Mouse (Mus musculus): ENCODE results near the gene Mov10l1. TPM values are rescaled to one million over a fixed set of nuclear protein-coding genes. Genes with fewer than 3 reads are reported as not detected.
A peak's percentile ranks its signal among the peaks of the same experiment; 100 is the strongest.

Gene Mov10l1
- polyA plus RNA-seq, 1 experiment from 2014 or later: not detected

GRCm38 (mm10) chr15:89074613-89075477, 92.1 kb downstream of the Mov10l1 start, which contains the start of gene Trabd:
Trabd (plus strand) TSS chr15:89075124.
- Histone ChIP-seq H3K9ac (ENCODE audit: low read length) (peak within 1 kb of the TSS; percentile 86), H3K4me2 (ENCODE audit: low read depth) (peak within 1 kb of the TSS; percentile 92), H3K36me3 (ENCODE audit: control insufficient read depth, insufficient read depth, low read length) (no peaks in the 10 kb centered on the region), H3K27ac (ENCODE audit: low read depth, low read length) (peak within 1 kb of the TSS; percentile 82), H3K4me1 (ENCODE audit: control insufficient read depth, insufficient read depth, low read length) (peaks cover 23% of the 10 kb centered on the region), H3K4me3 (ENCODE audit: low read depth, low read length) (peak within 1 kb of the TSS; percentile 88), H3K9me3 (ENCODE audit: control insufficient read depth, low read length) (no peaks in the 10 kb centered on the region), H3K27me3 (ENCODE audit: control insufficient read depth, insufficient read depth, low read length) (no peaks in the 10 kb centered on the region)
- WGBS: 32% methylated on average over 11 of the region's 11 CpGs
- no peak; the same call in 1 of the 2 replicates for ATAC-seq (ENCODE audit: insufficient read depth, low FRiP score, low TSS enrichment)
- no peak for DNase-seq (ENCODE audit: low spot score)

DNA sequence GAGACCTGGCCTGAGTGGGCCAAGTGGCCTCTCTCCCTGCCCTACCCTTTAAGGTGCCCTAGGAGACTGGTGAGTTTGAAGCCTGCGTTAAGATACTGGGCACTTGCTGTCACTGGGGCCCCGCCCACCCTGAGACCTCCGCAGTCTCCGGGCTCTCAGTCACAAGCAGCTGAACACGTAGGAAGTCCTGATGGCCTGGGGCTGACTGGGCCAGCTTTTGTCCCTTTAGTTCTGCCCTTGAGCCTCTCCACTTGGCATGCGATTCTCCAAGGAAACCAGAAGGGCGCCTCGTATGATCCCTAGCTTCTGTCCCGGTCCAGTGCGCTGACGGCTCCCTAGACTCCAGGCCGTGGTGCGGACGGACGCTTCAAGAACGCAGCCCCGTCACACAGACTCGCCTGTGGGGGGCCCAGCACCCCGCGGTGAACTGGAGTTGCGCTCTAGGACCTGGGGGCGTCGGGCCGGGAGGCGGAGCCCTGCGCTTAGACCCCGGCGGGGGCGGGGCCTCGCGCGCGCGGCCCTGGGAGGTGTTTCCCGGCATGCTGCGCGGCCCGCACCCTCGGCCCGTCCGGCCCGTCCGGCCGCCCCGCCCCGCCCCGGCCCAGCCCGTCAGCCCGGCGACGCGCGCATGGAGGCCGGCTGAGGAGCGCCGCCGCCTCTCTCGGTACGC, 92.9 kb downstream of the Mov10l1 start:
- DNase-seq (ENCODE audit: low spot score) (peak; percentile 95), ATAC-seq (ENCODE audit: insufficient read depth, low FRiP score, low TSS enrichment) (peak; percentile 87)
- Histone ChIP-seq H3K27ac (ENCODE audit: low read depth, low read length) (peak overlapping the region; percentile 82), H3K4me2 (ENCODE audit: low read depth) (peak overlapping the region; percentile 92), H3K27me3 (ENCODE audit: control insufficient read depth, insufficient read depth, low read length) (no peaks in the 10 kb centered on the region), H3K4me1 (ENCODE audit: control insufficient read depth, insufficient read depth, low read length) (peaks cover 23% of the 10 kb centered on the region), H3K36me3 (ENCODE audit: control insufficient read depth, insufficient read depth, low read length) (no peaks in the 10 kb centered on the region), H3K9me3 (ENCODE audit: control insufficient read depth, low read length) (no peaks in the 10 kb centered on the region), H3K4me3 (ENCODE audit: low read depth, low read length) (peak overlapping the region; percentile 88), H3K9ac (ENCODE audit: low read length) (peak overlapping the region; percentile 86)
- WGBS: under 1% methylated on average over 36 of the region's 59 CpGs

DNA sequence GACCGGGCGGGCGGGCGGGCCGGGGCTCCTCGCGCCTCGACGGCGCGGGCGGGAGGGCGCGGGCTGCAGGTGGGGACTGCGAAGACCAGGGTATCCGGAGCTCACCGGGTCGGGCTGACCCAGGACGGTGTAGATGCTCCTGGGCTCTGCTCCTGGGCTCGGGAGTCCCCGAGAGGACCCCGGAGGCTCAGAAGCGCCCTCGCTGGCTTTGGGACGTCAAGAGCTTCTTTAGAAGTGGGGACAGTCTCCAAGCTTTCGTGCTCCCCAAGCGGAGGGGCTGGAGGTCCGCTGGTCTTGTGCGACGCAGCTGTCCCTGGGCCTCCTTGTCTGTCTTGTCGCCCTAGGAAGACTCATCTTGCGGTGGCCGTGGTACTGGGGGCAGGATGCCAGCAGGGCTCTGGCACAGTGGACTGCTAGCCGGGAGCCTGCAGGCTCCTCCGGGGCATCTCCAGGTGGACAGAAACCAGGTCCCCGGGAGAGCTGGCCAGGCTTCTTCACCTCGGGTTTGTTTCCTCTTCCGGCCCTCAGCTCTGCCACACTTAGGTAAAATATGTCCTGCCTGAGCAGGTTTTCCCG, 93.5 kb downstream of the Mov10l1 start:
- DNase-seq (ENCODE audit: low spot score): peak; percentile 43
- ATAC-seq (ENCODE audit: insufficient read depth, low FRiP score, low TSS enrichment): peak; percentile 10
- H3K4me3 ChIP-seq (ENCODE audit: low read depth, low read length): peak overlapping the region; percentile 88
- H3K4me2 ChIP-seq (ENCODE audit: low read depth): peak overlapping the region; percentile 92
- peak overlapping the region; percentile 86 for H3K9ac ChIP-seq (ENCODE audit: low read length)
- no peaks in the 10 kb centered on the region for H3K36me3 ChIP-seq (ENCODE audit: control insufficient read depth, insufficient read depth, low read length)
- H3K4me1 ChIP-seq (ENCODE audit: control insufficient read depth, insufficient read depth, low read length): peaks cover 23% of the 10 kb centered on the region
- WGBS: 0% methylated on average over 25 of the region's 39 CpGs
- no peaks in the 10 kb centered on the region for H3K27me3 ChIP-seq (ENCODE audit: control insufficient read depth, insufficient read depth, low read length)
- peak overlapping the region; percentile 82 for H3K27ac ChIP-seq (ENCODE audit: low read depth, low read length)
- no peaks in the 10 kb centered on the region for H3K9me3 ChIP-seq (ENCODE audit: control insufficient read depth, low read length)

GRCm38 (mm10) chr15:89078208-89078836, 95.6 kb downstream of the Mov10l1 start:
- WGBS: 76% methylated on average over 9 of the region's 9 CpGs
- peaks cover 23% of the 10 kb centered on the region for H3K4me1 ChIP-seq (ENCODE audit: control insufficient read depth, insufficient read depth, low read length)
- DNase-seq (ENCODE audit: low spot score) (no peak), ATAC-seq (ENCODE audit: insufficient read depth, low FRiP score, low TSS enrichment) (no peak)
- no peaks in the 10 kb centered on the region for H3K27me3 ChIP-seq (ENCODE audit: control insufficient read depth, insufficient read depth, low read length)
- no peak overlapping the region for H3K27ac ChIP-seq (ENCODE audit: low read depth, low read length)
- H3K36me3 ChIP-seq (ENCODE audit: control insufficient read depth, insufficient read depth, low read length): 0 out of 2 replicates have a peak, but pooled peaks cover 2% of the 10 kb centered on the region
- H3K9me3 ChIP-seq (ENCODE audit: control insufficient read depth, low read length): no peaks in the 10 kb centered on the region
- no peak overlapping the region for H3K4me2 ChIP-seq (ENCODE audit: low read depth)
- H3K4me3 ChIP-seq (ENCODE audit: low read depth, low read length): no peak overlapping the region
- H3K9ac ChIP-seq (ENCODE audit: low read length): 0 out of 2 replicates have a peak overlapping the region, but pooled peaks have one; percentile 4

DNA sequence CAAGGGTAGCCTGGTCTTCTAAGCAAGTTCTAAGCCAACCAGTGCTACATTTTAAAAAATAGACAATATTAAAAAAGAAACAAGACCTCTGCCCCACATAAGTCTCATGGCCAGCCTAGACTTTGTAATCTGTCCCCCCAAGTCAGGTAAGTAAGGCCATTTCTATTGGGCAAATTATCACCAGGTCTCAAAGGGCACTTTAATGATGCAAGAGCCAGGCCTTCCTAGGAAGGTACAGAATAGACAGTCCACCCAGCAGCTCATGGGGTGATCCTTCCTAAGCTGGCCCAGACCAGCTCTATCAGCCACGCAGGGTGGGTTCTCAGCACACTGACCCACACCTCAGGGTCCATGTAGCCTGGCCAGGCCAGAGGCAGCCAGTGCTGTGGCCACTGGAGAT, 101.2 kb downstream of the Mov10l1 start:
- no peak for ATAC-seq (ENCODE audit: insufficient read depth, low FRiP score, low TSS enrichment)
- H3K4me2 ChIP-seq (ENCODE audit: low read depth): no peak overlapping the region
- H3K9me3 ChIP-seq (ENCODE audit: control insufficient read depth, low read length): no peaks in the 10 kb centered on the region
- no peak overlapping the region for H3K27ac ChIP-seq (ENCODE audit: low read depth, low read length)
- H3K9ac ChIP-seq (ENCODE audit: low read length): no peak overlapping the region
- H3K4me3 ChIP-seq (ENCODE audit: low read depth, low read length): no peak overlapping the region
- WGBS: 100% methylated on average over 1 of the region's 1 CpGs
- DNase-seq (ENCODE audit: low spot score): no peak
- H3K36me3 ChIP-seq (ENCODE audit: control insufficient read depth, insufficient read depth, low read length): peaks cover 10% of the 10 kb centered on the region
- no peaks in the 10 kb centered on the region for H3K4me1 ChIP-seq (ENCODE audit: control insufficient read depth, insufficient read depth, low read length)
- no peaks in the 10 kb centered on the region for H3K27me3 ChIP-seq (ENCODE audit: control insufficient read depth, insufficient read depth, low read length)

DNA sequence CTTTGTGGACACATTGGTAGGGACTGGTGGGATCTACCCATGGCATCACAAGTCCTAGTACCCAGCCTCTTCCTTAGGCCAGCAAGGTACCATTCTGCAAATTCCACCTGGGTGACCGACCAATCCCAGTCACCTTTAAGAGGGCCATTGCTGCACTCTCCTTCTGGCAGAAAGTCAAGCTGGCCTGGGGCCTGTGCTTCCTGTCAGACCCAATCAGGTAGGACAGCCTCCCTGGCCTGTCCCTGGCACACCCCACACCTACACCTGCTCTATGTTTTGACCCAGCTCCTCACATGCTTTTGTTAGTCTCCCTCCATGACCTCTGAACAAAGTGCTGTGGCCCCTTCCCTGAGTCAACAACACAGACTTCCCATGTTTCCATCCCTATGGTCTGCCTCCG, 102.1 kb downstream of the Mov10l1 start:
- 90% methylated on average over 2 of the region's 2 CpGs for WGBS
- peaks cover 10% of the 10 kb centered on the region for H3K36me3 ChIP-seq (ENCODE audit: control insufficient read depth, insufficient read depth, low read length)

DNA sequence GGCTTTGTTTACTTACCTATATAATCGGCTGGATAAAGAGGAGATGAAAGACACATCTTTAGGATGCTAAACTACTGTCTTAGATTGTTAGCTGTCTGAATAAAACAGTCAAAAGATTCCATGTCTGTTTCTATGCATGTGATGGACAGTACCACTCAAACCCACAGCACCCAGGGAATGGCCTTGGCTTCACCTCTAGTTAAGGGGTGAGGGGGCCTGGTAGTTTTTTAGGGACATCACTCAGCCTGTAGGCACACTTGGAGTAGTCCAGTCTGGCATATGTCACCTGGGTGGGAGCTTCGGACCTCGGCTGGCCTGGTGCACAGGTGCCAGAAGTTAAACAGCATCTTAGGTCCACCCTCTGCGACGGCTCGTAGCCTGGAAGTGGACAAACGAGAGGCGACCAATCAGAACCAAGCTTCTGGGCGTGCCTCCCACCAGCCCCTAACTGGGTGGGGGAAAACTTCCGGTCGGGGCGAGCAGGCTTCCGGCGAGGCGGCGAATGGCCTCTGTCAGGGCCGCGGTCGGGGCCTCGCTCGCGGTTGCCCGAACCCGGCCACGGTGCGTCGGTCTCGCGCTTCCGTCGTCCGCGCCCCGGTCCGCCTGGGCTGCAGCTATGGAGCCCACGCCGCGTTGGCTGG, 106.0 kb downstream of the Mov10l1 start, which contains the start of gene Selenoo:
Gene Selenoo (plus strand): TSS at position 478 of the 641 bp plus-strand sequence.
- peak within 1 kb of the TSS; percentile 97 for H3K4me3 ChIP-seq (ENCODE audit: low read depth, low read length)
- H3K27me3 ChIP-seq (ENCODE audit: control insufficient read depth, insufficient read depth, low read length): no peaks in the 10 kb centered on the region
- WGBS: 2% methylated on average over 36 of the region's 38 CpGs
- H3K4me2 ChIP-seq (ENCODE audit: low read depth): peak within 1 kb of the TSS; percentile 100
- peak; percentile 91 for ATAC-seq (ENCODE audit: insufficient read depth, low FRiP score, low TSS enrichment)
- H3K9ac ChIP-seq (ENCODE audit: low read length): peak within 1 kb of the TSS; percentile 92
- peaks cover 7% of the 10 kb centered on the region for H3K4me1 ChIP-seq (ENCODE audit: control insufficient read depth, insufficient read depth, low read length)
- H3K27ac ChIP-seq (ENCODE audit: low read depth, low read length): peak within 1 kb of the TSS; percentile 74; the same call in 1 of the 2 replicates
- DNase-seq (ENCODE audit: low spot score): peak; percentile 88
- peaks cover 8% of the 10 kb centered on the region for H3K36me3 ChIP-seq (ENCODE audit: control insufficient read depth, insufficient read depth, low read length)
- H3K9me3 ChIP-seq (ENCODE audit: control insufficient read depth, low read length): no peaks in the 10 kb centered on the region

More for the DNA sequence above, 102.1 kb downstream of the Mov10l1 start:
- no peaks in the 10 kb centered on the region for H3K27me3 ChIP-seq (ENCODE audit: control insufficient read depth, insufficient read depth, low read length)
- ATAC-seq (ENCODE audit: insufficient read depth, low FRiP score, low TSS enrichment) (no peak), DNase-seq (ENCODE audit: low spot score) (no peak)
- H3K27ac ChIP-seq (ENCODE audit: low read depth, low read length): no peak overlapping the region
- H3K9me3 ChIP-seq (ENCODE audit: control insufficient read depth, low read length): no peaks in the 10 kb centered on the region
- H3K9ac ChIP-seq (ENCODE audit: low read length): no peak overlapping the region
- no peak overlapping the region for H3K4me3 ChIP-seq (ENCODE audit: low read depth, low read length)
- peaks cover 4% of the 10 kb centered on the region for H3K4me1 ChIP-seq (ENCODE audit: control insufficient read depth, insufficient read depth, low read length)
- no peak overlapping the region for H3K4me2 ChIP-seq (ENCODE audit: low read depth)

Measured in neural tube, embryonic 11.5 days (tissue).